Mouse (Mus musculus): ENCODE data around the gene Kcnd2.
A peak's percentile ranks its signal among the peaks of the same experiment; 100 is the strongest.

Kcnd2 gene

GRCm38 (mm10) chr6:21418246-21418645 lies 202.9 kb downstream of the Kcnd2 start:
- DNase-seq (ENCODE audit: inconsistent age in 2 of 2, low spot score in 1 of 2): no peak

- DNase-seq (ENCODE audit: inconsistent age in 2 of 2, low spot score in 1 of 2): no peak
Measured at GRCm38 (mm10) chr6:21424202-21424785, 209.0 kb downstream of the Kcnd2 start.

- DNase-seq (ENCODE audit: inconsistent age in 2 of 2, low spot score in 1 of 2): no peak
Measured at GRCm38 (mm10) chr6:21431120-21431519, 215.8 kb downstream of the Kcnd2 start.

GRCm38 (mm10) chr6:21464719-21465118 lies 249.4 kb downstream of the Kcnd2 start:
- no peak for DNase-seq (ENCODE audit: inconsistent age in 2 of 2, low spot score in 1 of 2)

GRCm38 (mm10) chr6:21471891-21472544 lies 256.7 kb downstream of the Kcnd2 start:
- DNase-seq (ENCODE audit: inconsistent age in 2 of 2, low spot score in 1 of 2): peak in 1 of 2 experiments; percentile 13

- DNase-seq (ENCODE audit: inconsistent age in 2 of 2, low spot score in 1 of 2): no peak
Measured at GRCm38 (mm10) chr6:21482714-21483113, 267.4 kb downstream of the Kcnd2 start.

GRCm38 (mm10) chr6:21488536-21488935 lies 273.2 kb downstream of the Kcnd2 start:
- DNase-seq (ENCODE audit: inconsistent age in 2 of 2, low spot score in 1 of 2): no peak

- DNase-seq (ENCODE audit: inconsistent age in 2 of 2, low spot score in 1 of 2): no peak
Measured at GRCm38 (mm10) chr6:21502921-21503320, 287.6 kb downstream of the Kcnd2 start.

- peak in 1 of 2 experiments; percentile 83 for DNase-seq (ENCODE audit: inconsistent age in 2 of 2, low spot score in 1 of 2)
Measured at GRCm38 (mm10) chr6:21510621-21511239, 295.4 kb downstream of the Kcnd2 start.

- DNase-seq (ENCODE audit: inconsistent age in 2 of 2, low spot score in 1 of 2): peak in 1 of 2 experiments; percentile 39
Measured at GRCm38 (mm10) chr6:21520351-21520750, 305.0 kb downstream of the Kcnd2 start.

GRCm38 (mm10) chr6:21527489-21528074 lies 312.3 kb downstream of the Kcnd2 start:
- DNase-seq (ENCODE audit: inconsistent age in 2 of 2, low spot score in 1 of 2): no peak

- peak in 1 of 2 experiments; percentile 38 for DNase-seq (ENCODE audit: inconsistent age in 2 of 2, low spot score in 1 of 2)
Measured at GRCm38 (mm10) chr6:21534009-21534408, 318.7 kb downstream of the Kcnd2 start.

GRCm38 (mm10) chr6:21534820-21535219 lies 319.5 kb downstream of the Kcnd2 start:
- peak in 1 of 2 experiments; percentile 73 for DNase-seq (ENCODE audit: inconsistent age in 2 of 2, low spot score in 1 of 2)

- peak in 1 of 2 experiments; percentile 31 for DNase-seq (ENCODE audit: inconsistent age in 2 of 2, low spot score in 1 of 2)
Measured at GRCm38 (mm10) chr6:21551501-21551900, 336.2 kb downstream of the Kcnd2 start.

GRCm38 (mm10) chr6:21570964-21571363 lies 355.7 kb downstream of the Kcnd2 start:
- DNase-seq (ENCODE audit: inconsistent age in 2 of 2, low spot score in 1 of 2): no peak

- no peak for DNase-seq (ENCODE audit: inconsistent age in 2 of 2, low spot score in 1 of 2)
Measured at GRCm38 (mm10) chr6:21590156-21590555, 374.9 kb downstream of the Kcnd2 start.

GRCm38 (mm10) chr6:21597424-21597823 lies 382.1 kb downstream of the Kcnd2 start:
- DNase-seq (ENCODE audit: inconsistent age in 2 of 2, low spot score in 1 of 2): no peak

GRCm38 (mm10) chr6:21609381-21610059 lies 394.2 kb downstream of the Kcnd2 start:
- DNase-seq (ENCODE audit: inconsistent age in 2 of 2, low spot score in 1 of 2): no peak

- DNase-seq (ENCODE audit: inconsistent age in 2 of 2, low spot score in 1 of 2): no peak
Measured at GRCm38 (mm10) chr6:21629989-21630388, 414.7 kb downstream of the Kcnd2 start.

GRCm38 (mm10) chr6:21655681-21656080 lies 440.4 kb downstream of the Kcnd2 start:
- no peak for DNase-seq (ENCODE audit: inconsistent age in 2 of 2, low spot score in 1 of 2)

GRCm38 (mm10) chr6:21664135-21664534 lies 448.8 kb downstream of the Kcnd2 start:
- DNase-seq (ENCODE audit: inconsistent age in 2 of 2, low spot score in 1 of 2): no peak
